Mouse (Mus musculus): Measurements from ENCODE around the gene Mog. TPM values are rescaled to one million over a fixed set of nuclear protein-coding genes. Genes with fewer than 3 reads are reported as not detected.
"Not testable (repeated sequence)": the region's sequence is repeated elsewhere in the genome, so short reads cannot be mapped to it uniquely, and the experiment has no call there.

The Mog gene
- polyA plus RNA-seq, 1 experiment from 2014 or later: 0.25 TPM

DNA sequence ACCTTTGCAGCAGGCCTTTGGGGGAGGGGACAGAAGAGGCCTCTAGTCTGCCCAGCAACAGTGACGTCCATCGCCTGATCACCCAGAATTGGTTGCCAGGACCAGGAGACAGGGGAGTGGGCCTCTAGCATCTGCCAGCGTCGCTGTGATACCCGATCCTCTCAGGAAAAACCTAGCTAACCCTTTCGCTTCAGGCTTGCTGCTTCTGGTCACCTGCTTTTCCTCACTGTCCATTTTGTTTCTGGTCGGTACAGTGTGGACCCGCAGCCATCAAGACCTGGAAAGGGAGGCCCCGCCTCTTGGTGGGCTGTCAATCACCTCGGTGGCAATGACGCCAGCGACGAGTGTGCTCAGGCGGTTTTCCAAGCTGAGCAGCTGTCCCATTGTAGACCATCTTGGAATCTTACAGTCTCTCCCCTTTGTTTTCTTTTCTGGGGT, 5.5 kb upstream of the Mog start:
- Histone ChIP-seq H3K9me3 (ENCODE audit: control insufficient read depth, low read length) (no peaks in the 10 kb centered on the region), H3K9ac (ENCODE audit: low read length) (peak overlapping the region; percentile 38), H3K4me2 (ENCODE audit: low read depth, severe bottlenecking) (peak overlapping the region; percentile 34), H3K36me3 (ENCODE audit: control insufficient read depth, insufficient read depth, low read length) (no peaks in the 10 kb centered on the region), H3K27ac (replicated peaks; ENCODE audit: low read depth, low read length) (peak overlapping the region; percentile 78), H3K4me3 (ENCODE audit: low read depth, low read length) (peak overlapping the region; percentile 22), H3K4me1 (ENCODE audit: control insufficient read depth, insufficient read depth, low read length) (no peaks in the 10 kb centered on the region), H3K27me3 (ENCODE audit: control insufficient read depth, insufficient read depth, low read length) (no peaks in the 10 kb centered on the region)
- DNase-seq (ENCODE audit: low spot score): peak; percentile 98
- ATAC-seq (ENCODE audit: insufficient number of reproducible peaks, low FRiP score, low TSS enrichment, low read depth): peak; percentile 99
- 0% methylated on average over 14 of the region's 14 CpGs for WGBS

DNA sequence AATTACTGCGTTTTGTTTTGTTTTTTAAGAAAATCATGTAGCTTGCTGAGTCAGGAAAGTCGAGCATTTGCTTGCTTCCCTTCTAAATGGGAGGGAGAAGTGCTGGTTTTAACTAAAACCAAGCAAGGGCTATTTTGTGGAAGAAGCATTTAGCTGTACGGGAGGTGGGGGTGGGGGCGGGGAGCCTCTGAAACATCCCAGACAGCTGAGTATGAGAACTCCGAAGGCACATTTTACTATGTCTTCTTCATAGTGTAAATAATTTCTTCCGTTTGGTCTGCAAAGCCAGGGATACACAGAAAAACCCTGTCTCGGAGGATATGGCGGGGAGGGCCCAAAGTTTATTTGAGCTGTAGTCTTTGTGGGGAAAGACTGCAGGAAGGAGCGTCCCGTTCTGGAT, 5.0 kb upstream of the Mog start:
- 6% methylated on average over 10 of the region's 10 CpGs for WGBS
- no peaks in the 10 kb centered on the region for H3K9me3 ChIP-seq (ENCODE audit: control insufficient read depth, low read length)
- H3K4me3 ChIP-seq (ENCODE audit: low read depth, low read length): peak overlapping the region; percentile 22
- H3K36me3 ChIP-seq (ENCODE audit: control insufficient read depth, insufficient read depth, low read length): no peaks in the 10 kb centered on the region
- no peaks in the 10 kb centered on the region for H3K4me1 ChIP-seq (ENCODE audit: control insufficient read depth, insufficient read depth, low read length)
- no peaks in the 10 kb centered on the region for H3K27me3 ChIP-seq (ENCODE audit: control insufficient read depth, insufficient read depth, low read length)
- DNase-seq (ENCODE audit: low spot score): no peak
- peak overlapping the region; percentile 35 for H3K9ac ChIP-seq (ENCODE audit: low read length)
- ATAC-seq (ENCODE audit: insufficient number of reproducible peaks, low FRiP score, low TSS enrichment, low read depth): peak; percentile 51
- H3K4me2 ChIP-seq (ENCODE audit: low read depth, severe bottlenecking): peak overlapping the region; percentile 34
- peak overlapping the region; percentile 78 for H3K27ac ChIP-seq (replicated peaks; ENCODE audit: low read depth, low read length)

DNA sequence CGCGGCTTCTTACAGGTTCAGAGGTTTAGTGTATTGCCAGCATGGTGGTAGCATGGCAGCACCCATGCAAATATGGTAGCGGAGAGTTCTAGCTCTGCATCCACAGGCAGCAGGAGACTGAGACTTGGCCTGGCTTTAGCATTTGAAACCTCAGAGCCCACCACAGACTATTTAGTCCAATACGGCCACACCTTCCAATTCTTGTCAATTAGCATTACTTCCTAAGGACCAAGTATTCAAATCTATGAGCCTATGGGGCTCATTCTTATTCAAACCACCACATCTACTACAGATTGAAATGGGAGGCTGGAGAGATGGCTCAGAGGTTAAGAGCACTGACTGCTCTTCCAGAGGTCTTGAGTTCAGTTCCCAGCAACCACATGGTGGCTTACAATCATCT, 4.3 kb upstream of the Mog start:
- Histone ChIP-seq H3K4me1 (ENCODE audit: control insufficient read depth, insufficient read depth, low read length) (no peaks in the 10 kb centered on the region), H3K36me3 (ENCODE audit: control insufficient read depth, insufficient read depth, low read length) (no peaks in the 10 kb centered on the region), H3K27me3 (ENCODE audit: control insufficient read depth, insufficient read depth, low read length) (no peaks in the 10 kb centered on the region), H3K9me3 (ENCODE audit: control insufficient read depth, low read length) (no peaks in the 10 kb centered on the region), H3K4me2 (ENCODE audit: low read depth, severe bottlenecking) (no peak overlapping the region), H3K4me3 (ENCODE audit: low read depth, low read length) (no peak overlapping the region), H3K27ac (replicated peaks; ENCODE audit: low read depth, low read length) (no peak overlapping the region), H3K9ac (ENCODE audit: low read length) (no peak overlapping the region)
- 93% methylated on average over 4 of the region's 4 CpGs for WGBS
- DNase-seq (ENCODE audit: low spot score): no peak
- no peak for ATAC-seq (ENCODE audit: insufficient number of reproducible peaks, low FRiP score, low TSS enrichment, low read depth)

DNA sequence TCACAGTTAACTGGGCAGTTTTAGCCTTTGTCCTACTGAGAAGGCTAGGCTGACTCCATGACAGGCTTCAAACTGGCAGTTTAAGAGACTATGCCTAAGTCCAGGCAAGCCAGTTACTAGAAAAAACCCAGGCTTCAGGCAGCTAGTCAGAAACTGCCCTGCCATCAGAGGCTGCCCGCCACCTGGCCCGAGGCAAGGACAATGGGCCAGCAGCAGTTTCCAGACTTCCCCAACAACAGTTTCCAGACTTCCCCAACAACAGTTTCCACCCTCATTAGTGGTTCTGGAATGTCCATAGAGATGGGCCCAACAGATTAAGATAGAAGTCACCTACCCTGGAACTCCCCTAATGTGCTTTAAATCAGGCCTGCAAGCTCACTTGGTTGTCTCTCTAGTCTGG, 3.2 kb upstream of the Mog start:
- Histone ChIP-seq H3K4me2 (ENCODE audit: low read depth, severe bottlenecking) (no peak overlapping the region), H3K4me3 (ENCODE audit: low read depth, low read length) (no peak overlapping the region), H3K27me3 (ENCODE audit: control insufficient read depth, insufficient read depth, low read length) (no peaks in the 10 kb centered on the region), H3K9ac (ENCODE audit: low read length) (no peak overlapping the region), H3K4me1 (ENCODE audit: control insufficient read depth, insufficient read depth, low read length) (no peaks in the 10 kb centered on the region), H3K36me3 (ENCODE audit: control insufficient read depth, insufficient read depth, low read length) (no peaks in the 10 kb centered on the region), H3K9me3 (ENCODE audit: control insufficient read depth, low read length) (no peaks in the 10 kb centered on the region), H3K27ac (replicated peaks; ENCODE audit: low read depth, low read length) (no peak overlapping the region)
- ATAC-seq (ENCODE audit: insufficient number of reproducible peaks, low FRiP score, low TSS enrichment, low read depth) (no peak), DNase-seq (ENCODE audit: low spot score) (no peak)
- WGBS: 90% methylated on average over 2 of the region's 2 CpGs

DNA sequence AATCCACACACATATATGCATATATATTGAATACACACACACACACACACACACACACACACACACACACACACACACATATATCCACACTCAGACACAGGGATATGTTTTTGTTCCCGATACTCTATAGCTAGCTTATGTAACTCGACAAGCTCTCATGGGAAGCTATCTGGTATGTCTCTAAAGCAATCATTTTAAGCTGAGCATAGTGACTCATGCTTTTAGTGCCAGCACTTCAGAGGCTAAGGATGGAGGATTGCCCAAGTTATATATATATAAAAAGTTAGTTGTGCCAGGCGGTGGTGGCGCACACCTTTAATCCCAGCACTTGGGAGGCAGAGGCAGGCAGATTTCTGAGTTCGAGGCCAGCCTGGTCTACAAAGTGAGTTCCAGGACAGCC, 4.0 kb downstream of the Mog start:
- not testable (repeated sequence) for H3K9me3 ChIP-seq (ENCODE audit: control insufficient read depth, low read length); H3K9ac ChIP-seq (ENCODE audit: low read length); H3K4me3 ChIP-seq (ENCODE audit: low read depth, low read length); H3K4me2 ChIP-seq (ENCODE audit: low read depth, severe bottlenecking); H3K27ac ChIP-seq (replicated peaks; ENCODE audit: low read depth, low read length); H3K27me3 ChIP-seq (ENCODE audit: control insufficient read depth, insufficient read depth, low read length); H3K36me3 ChIP-seq (ENCODE audit: control insufficient read depth, insufficient read depth, low read length); H3K4me1 ChIP-seq (ENCODE audit: control insufficient read depth, insufficient read depth, low read length); DNase-seq (ENCODE audit: low spot score); ATAC-seq (ENCODE audit: insufficient number of reproducible peaks, low FRiP score, low TSS enrichment, low read depth)
- WGBS: 91% methylated on average over 5 of the region's 5 CpGs

DNA sequence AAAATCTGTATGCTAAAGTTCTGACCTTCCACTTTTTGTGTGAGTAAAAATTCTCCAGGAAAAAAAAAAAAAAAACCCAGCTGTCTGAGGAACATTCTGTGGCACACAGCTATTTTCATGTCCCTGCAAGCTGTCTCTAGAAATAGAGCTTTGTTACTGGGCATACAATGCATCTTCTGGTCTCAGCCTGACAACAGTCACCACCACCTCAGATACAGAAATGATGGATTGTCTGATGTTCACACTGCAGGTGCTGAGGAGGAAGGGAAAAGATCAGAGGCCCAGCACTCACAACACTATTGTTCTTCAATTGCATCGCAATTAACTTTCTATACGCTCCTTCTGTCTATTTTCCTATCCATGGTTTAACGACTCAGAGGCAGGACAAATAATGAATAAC, 4.9 kb downstream of the Mog start:
- H3K4me3 ChIP-seq (ENCODE audit: low read depth, low read length): no peak overlapping the region
- DNase-seq (ENCODE audit: low spot score) (no peak), ATAC-seq (ENCODE audit: insufficient number of reproducible peaks, low FRiP score, low TSS enrichment, low read depth) (no peak)
- H3K27ac ChIP-seq (replicated peaks; ENCODE audit: low read depth, low read length): no peak overlapping the region
- H3K4me2 ChIP-seq (ENCODE audit: low read depth, severe bottlenecking): no peak overlapping the region
- no peaks in the 10 kb centered on the region for H3K4me1 ChIP-seq (ENCODE audit: control insufficient read depth, insufficient read depth, low read length)
- H3K36me3 ChIP-seq (ENCODE audit: control insufficient read depth, insufficient read depth, low read length): no peaks in the 10 kb centered on the region
- no peak overlapping the region for H3K9ac ChIP-seq (ENCODE audit: low read length)
- 81% methylated on average over 3 of the region's 3 CpGs for WGBS
- H3K9me3 ChIP-seq (ENCODE audit: control insufficient read depth, low read length): no peaks in the 10 kb centered on the region
- H3K27me3 ChIP-seq (ENCODE audit: control insufficient read depth, insufficient read depth, low read length): no peaks in the 10 kb centered on the region

DNA sequence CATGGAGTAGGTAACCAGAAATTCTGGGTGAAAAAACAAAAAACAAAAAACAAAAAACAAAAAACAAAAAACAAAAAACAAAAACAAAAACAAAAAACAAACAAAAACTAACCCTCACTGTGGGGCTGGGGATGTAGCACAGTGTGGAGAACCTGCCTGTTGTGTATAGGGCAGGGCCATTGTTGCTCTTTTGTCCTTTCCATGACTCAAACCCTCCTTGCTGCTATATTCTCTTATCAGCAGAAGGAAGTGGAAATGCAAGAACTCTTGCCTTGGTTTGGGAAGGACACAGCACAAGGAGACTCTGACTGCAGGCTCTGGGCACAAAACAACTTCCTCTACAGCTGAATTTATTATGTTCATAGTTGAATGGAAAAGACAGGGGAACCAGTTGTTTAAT, 6.9 kb downstream of the Mog start:
- Histone ChIP-seq H3K4me2 (ENCODE audit: low read depth, severe bottlenecking) (no peak overlapping the region), H3K27me3 (ENCODE audit: control insufficient read depth, insufficient read depth, low read length) (no peaks in the 10 kb centered on the region), H3K4me1 (ENCODE audit: control insufficient read depth, insufficient read depth, low read length) (no peaks in the 10 kb centered on the region), H3K27ac (replicated peaks; ENCODE audit: low read depth, low read length) (no peak overlapping the region), H3K4me3 (ENCODE audit: low read depth, low read length) (no peak overlapping the region), H3K9ac (ENCODE audit: low read length) (no peak overlapping the region), H3K9me3 (ENCODE audit: control insufficient read depth, low read length) (no peaks in the 10 kb centered on the region), H3K36me3 (ENCODE audit: control insufficient read depth, insufficient read depth, low read length) (no peaks in the 10 kb centered on the region)
- ATAC-seq (ENCODE audit: insufficient number of reproducible peaks, low FRiP score, low TSS enrichment, low read depth): no peak
- no peak for DNase-seq (ENCODE audit: low spot score)

DNA sequence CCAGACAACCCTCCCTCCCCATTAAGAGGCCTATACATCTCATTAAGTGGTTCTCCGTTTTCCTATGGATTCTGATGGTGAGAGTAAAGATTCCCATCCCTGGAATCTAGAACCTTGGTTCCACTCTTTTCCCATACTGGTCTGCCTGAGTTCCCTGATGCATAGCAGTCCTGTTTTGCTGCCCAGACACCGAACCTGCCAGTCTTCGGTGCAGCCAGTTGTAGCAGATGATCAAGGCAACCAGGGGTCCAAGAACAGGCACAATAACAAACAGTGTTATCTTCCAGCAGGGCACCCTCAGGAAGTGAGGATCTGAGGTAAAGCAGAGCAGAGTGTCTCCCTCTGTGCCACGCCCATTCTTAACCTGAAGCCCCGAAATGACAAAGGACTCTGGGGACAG, 11.1 kb downstream of the Mog start:
- no peaks in the 10 kb centered on the region for H3K4me1 ChIP-seq (ENCODE audit: control insufficient read depth, insufficient read depth, low read length)
- H3K27me3 ChIP-seq (ENCODE audit: control insufficient read depth, insufficient read depth, low read length): no peaks in the 10 kb centered on the region
- H3K4me3 ChIP-seq (ENCODE audit: low read depth, low read length): no peak overlapping the region
- no peak overlapping the region for H3K4me2 ChIP-seq (ENCODE audit: low read depth, severe bottlenecking)
- H3K9me3 ChIP-seq (ENCODE audit: control insufficient read depth, low read length): no peaks in the 10 kb centered on the region
- H3K27ac ChIP-seq (replicated peaks; ENCODE audit: low read depth, low read length): no peak overlapping the region
- DNase-seq (ENCODE audit: low spot score) (no peak), ATAC-seq (ENCODE audit: insufficient number of reproducible peaks, low FRiP score, low TSS enrichment, low read depth) (no peak)
- H3K9ac ChIP-seq (ENCODE audit: low read length): no peak overlapping the region
- WGBS: 68% methylated on average over 5 of the region's 5 CpGs
- peaks cover 6% of the 10 kb centered on the region; the same call in 1 of the 2 replicates for H3K36me3 ChIP-seq (ENCODE audit: control insufficient read depth, insufficient read depth, low read length)

DNA sequence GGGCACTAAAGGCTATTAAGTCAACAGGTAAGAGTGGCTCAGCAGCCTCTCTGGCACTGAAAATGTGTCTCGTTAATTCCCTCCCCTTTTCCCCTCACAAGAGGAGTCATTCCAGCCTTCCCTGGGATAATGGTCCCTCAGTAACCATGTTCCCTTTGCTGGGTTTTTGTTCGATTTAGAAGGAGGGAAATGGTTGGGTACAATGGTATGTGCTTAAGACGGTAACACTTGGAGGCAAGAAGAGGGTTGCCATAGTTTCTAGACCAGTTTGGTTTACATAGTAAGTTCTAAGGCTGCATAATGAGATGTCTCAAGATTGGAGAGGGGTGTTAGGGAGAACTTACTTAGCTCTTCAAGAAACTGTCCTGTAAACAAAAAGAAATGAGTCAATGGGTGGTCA, 11.5 kb downstream of the Mog start:
- Histone ChIP-seq H3K9me3 (ENCODE audit: control insufficient read depth, low read length) (no peaks in the 10 kb centered on the region), H3K27ac (replicated peaks; ENCODE audit: low read depth, low read length) (no peak overlapping the region), H3K27me3 (ENCODE audit: control insufficient read depth, insufficient read depth, low read length) (no peaks in the 10 kb centered on the region), H3K4me3 (ENCODE audit: low read depth, low read length) (no peak overlapping the region), H3K36me3 (ENCODE audit: control insufficient read depth, insufficient read depth, low read length) (peaks cover 6% of the 10 kb centered on the region; the same call in 1 of the 2 replicates), H3K9ac (ENCODE audit: low read length) (no peak overlapping the region), H3K4me2 (ENCODE audit: low read depth, severe bottlenecking) (no peak overlapping the region), H3K4me1 (ENCODE audit: control insufficient read depth, insufficient read depth, low read length) (no peaks in the 10 kb centered on the region)
- DNase-seq (ENCODE audit: low spot score): no peak
- no peak for ATAC-seq (ENCODE audit: insufficient number of reproducible peaks, low FRiP score, low TSS enrichment, low read depth)
- WGBS: 83% methylated on average over 3 of the region's 3 CpGs
